Mouse (Mus musculus) erythroblast, embryonic 14.5 days (primary cell): ENCODE results near the gene Hypm. TPM values are rescaled to one million over a fixed set of nuclear protein-coding genes. Genes with fewer than 3 reads are reported as not detected.

Source experiments
- H3K27me3 ChIP-seq: 2 replicates; pipeline ENCODE4 v1.6.1; 2012; ENCODE audit warnings: inconsistent platforms; ENCODE audit not compliant: control insufficient read depth
- H3K36me3 ChIP-seq: 2 replicates; pipeline ENCODE4 v1.6.1; 2012; ENCODE audit warnings: mild to moderate bottlenecking, inconsistent platforms; ENCODE audit not compliant: control insufficient read depth
- H3K4me1 ChIP-seq: 2 replicates; pipeline ENCODE4 v1.6.1; 2012; ENCODE audit warnings: inconsistent platforms; ENCODE audit not compliant: control insufficient read depth
- H3K4me3 ChIP-seq: replicated peaks from 2 replicates; pipeline ENCODE3; 2012; ENCODE audit warnings: moderate library complexity, mild to moderate bottlenecking, inconsistent platforms
- H3K9me3 ChIP-seq: 2 replicates; pipeline ENCODE4 v1.6.1; 2012; ENCODE audit warnings: low read length, inconsistent platforms, mixed read lengths; ENCODE audit not compliant: control insufficient read depth
- GATA1 ChIP-seq: IDR thresholded peaks from 2 replicates; pipeline ENCODE4 v1.6.1; 2012; ENCODE audit warnings: low read length, inconsistent platforms, mixed read lengths
- TAL1 ChIP-seq: IDR thresholded peaks from 3 replicates; pipeline ENCODE4 v1.6.1; 2012; ENCODE audit warnings: low read length, inconsistent platforms, mixed read lengths
- polyA plus RNA-seq: library from polyadenylated mRNA; stranded (reverse); fragments of >175 nt; gene quantifications from 2 replicates; pipeline ENCODE4 v1.2.3, GENCODE M21; 2012

The Hypm gene
- polyA plus RNA-seq = not detected in 2 replicates

GRCm38 (mm10) chrX:9846628-9847027, at the start of gene Hypm:
Gene Hypm (plus strand): TSS chrX:9846928.
- Histone ChIP-seq H3K4me1 (no peaks in the 10 kb centered on the region), H3K9me3 (no peaks in the 10 kb centered on the region), H3K36me3 (no peaks in the 10 kb centered on the region), H3K4me3 (no peak within 1 kb of the TSS), H3K27me3 (no peaks in the 10 kb centered on the region)
- TF ChIP-seq TAL1 = no peak
- TF ChIP-seq GATA1 = no peak

- TF ChIP-seq TAL1 (no peak), GATA1 (no peak)
- Histone ChIP-seq H3K9me3 (no peaks in the 10 kb centered on the region), H3K27me3 (no peaks in the 10 kb centered on the region), H3K36me3 (no peaks in the 10 kb centered on the region), H3K4me1 (no peaks in the 10 kb centered on the region), H3K4me3 (no peak overlapping the region)
Observed at GRCm38 (mm10) chrX:9810101-9810500, 36.6 kb upstream of the Hypm start.

- Histone ChIP-seq H3K4me1 (no peaks in the 10 kb centered on the region), H3K4me3 (no peak overlapping the region), H3K9me3 (no peaks in the 10 kb centered on the region), H3K27me3 (no peaks in the 10 kb centered on the region), H3K36me3 (no peaks in the 10 kb centered on the region)
- TF ChIP-seq TAL1 (no peak), GATA1 (no peak)
Observed at GRCm38 (mm10) chrX:9812469-9812868, 34.3 kb upstream of the Hypm start.

GRCm38 (mm10) chrX:9834779-9835178, 11.9 kb upstream of the Hypm start:
- no peaks in the 10 kb centered on the region for H3K4me1 ChIP-seq
- no peaks in the 10 kb centered on the region for H3K27me3 ChIP-seq
- TF ChIP-seq GATA1 (no peak), TAL1 (no peak)
- no peaks in the 10 kb centered on the region for H3K9me3 ChIP-seq
- H3K4me3 ChIP-seq = no peak overlapping the region
- H3K36me3 ChIP-seq = no peaks in the 10 kb centered on the region

- no peak for TF ChIP-seq GATA1
- TF ChIP-seq TAL1 = no peak
- no peaks in the 10 kb centered on the region for H3K27me3 ChIP-seq
- H3K4me3 ChIP-seq = no peak within 1 kb of the TSS
- no peaks in the 10 kb centered on the region for H3K9me3 ChIP-seq
- no peaks in the 10 kb centered on the region for H3K36me3 ChIP-seq
- no peaks in the 10 kb centered on the region for H3K4me1 ChIP-seq
Observed at GRCm38 (mm10) chrX:9849403-9849802, 2.7 kb downstream of the Hypm start, which contains the start of gene H2al3. Gene H2al3 (plus strand): TSS chrX:9849703.

GRCm38 (mm10) chrX:9861859-9862258, 15.1 kb downstream of the Hypm start:
- Histone ChIP-seq H3K4me1 (no peaks in the 10 kb centered on the region), H3K27me3 (no peaks in the 10 kb centered on the region), H3K36me3 (no peaks in the 10 kb centered on the region), H3K9me3 (no peaks in the 10 kb centered on the region), H3K4me3 (no peak overlapping the region)
- TF ChIP-seq GATA1 (no peak), TAL1 (no peak)

GRCm38 (mm10) chrX:9875519-9875918, 28.8 kb downstream of the Hypm start:
- Histone ChIP-seq H3K4me1 (no peaks in the 10 kb centered on the region), H3K4me3 (no peak overlapping the region), H3K27me3 (no peaks in the 10 kb centered on the region), H3K9me3 (no peaks in the 10 kb centered on the region), H3K36me3 (no peaks in the 10 kb centered on the region)
- TF ChIP-seq GATA1 (no peak), TAL1 (no peak)

- Histone ChIP-seq H3K4me3 (no peak within 1 kb of the TSS), H3K27me3 (no peaks in the 10 kb centered on the region), H3K4me1 (no peaks in the 10 kb centered on the region), H3K36me3 (no peaks in the 10 kb centered on the region), H3K9me3 (no peaks in the 10 kb centered on the region)
- no peak for TF ChIP-seq GATA1
- no peak for TF ChIP-seq TAL1
Observed at GRCm38 (mm10) chrX:9885322-9885721, 38.6 kb downstream of the Hypm start, which contains the start of gene Sytl5. Gene Sytl5 (plus strand): TSS chrX:9885622.

Other genes with a start within 250 kb of the Hypm start
- 0.03 and 0.06 TPM in 2 replicates for gene Dynlt3, start 183.9 kb upstream of the Hypm start, polyA plus RNA-seq
- not detected in 2 replicates for gene H2al3, start 2.8 kb downstream of the Hypm start, polyA plus RNA-seq
- not detected in 2 replicates for gene Sytl5, start 38.7 kb downstream of the Hypm start, polyA plus RNA-seq